Mouse (Mus musculus) spleen, embryonic (tissue): ENCODE measurements around the gene Dennd1a.

ENCODE experiments used
- CTCF ChIA-PET: fragments of 350-600 bp; sonication (Branson Sonifier 250); formaldehyde crosslinking; loops from one replicate; lab custom pipeline; 2022; lab: Charles Lee

Dennd1a gene

DNA sequence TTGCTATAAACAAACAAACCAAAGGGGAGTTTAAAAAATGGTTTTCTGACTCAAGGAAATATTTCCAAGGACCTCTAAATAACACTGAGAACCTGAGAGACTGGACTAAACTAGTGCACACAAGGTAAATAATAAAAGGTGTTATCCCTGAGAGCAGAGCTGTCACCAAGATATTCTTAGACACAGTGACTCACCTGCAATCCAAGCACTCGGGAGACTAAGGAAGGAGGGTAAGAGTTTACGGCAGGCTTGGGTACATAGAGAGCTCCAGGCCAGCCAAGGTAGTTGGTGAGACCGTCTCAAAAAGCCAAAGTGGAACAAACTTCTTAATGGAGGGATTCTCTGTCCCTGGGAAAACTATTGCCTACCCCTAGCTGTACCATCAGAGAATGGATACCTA is 118.6 kb downstream of the Dennd1a start:
- CTCF ChIA-PET = interaction anchor here (0.7 kb wide), 1 partner anchor 10 kb away, joined by 3 read pairs; no protein-coding TSS in a partner anchor

DNA sequence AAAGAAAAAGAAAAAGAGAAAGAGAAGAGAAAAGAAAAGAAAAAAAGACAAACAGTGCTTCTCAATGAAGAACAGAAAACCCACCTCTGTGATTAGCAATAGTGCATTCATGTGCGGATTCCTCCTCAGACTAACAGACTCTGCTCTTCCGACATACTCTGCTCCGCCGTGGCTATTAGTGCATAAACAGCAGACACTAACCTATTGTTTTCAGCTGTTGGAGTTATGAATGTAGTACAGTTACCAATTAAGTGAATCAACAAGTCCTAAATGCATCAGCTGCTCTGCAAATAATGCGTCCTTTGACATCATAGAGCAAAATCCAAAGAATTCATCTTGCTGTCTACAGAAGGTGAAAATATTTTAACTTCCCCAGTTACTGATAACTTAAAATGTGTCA is 121.2 kb downstream of the Dennd1a start:
- CTCF ChIA-PET = no interaction called here

DNA sequence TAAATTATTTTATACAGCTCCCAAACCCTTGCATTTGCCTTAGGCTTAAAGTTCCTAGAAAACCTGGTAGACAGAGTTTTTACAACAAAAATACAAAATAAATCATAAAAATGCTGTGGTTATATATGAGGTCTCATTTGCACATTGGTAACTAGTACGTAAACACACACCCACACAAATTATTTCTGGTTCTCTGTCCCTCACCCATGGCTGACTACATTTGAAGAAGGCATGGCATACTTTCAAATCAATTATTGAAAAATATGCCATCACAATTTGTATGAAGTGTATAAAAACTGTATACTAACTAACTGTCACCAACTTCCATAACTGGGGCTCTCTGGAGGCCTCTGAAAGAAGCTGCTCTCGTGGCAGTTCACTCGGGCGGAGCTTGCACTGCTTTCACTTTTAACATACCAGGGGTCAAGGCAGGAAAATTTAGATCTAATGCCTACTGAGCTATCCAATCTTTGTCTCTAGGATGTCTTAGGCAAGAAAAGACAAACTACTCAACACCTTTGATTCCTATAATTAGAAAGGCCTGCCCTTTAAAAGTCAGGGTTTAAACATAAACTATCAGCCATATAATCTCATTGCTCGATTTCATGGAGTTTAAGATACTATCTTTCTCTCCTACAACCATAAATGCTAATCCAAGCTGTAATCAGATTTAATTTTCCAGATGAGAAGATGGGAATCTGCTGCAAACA is 122.7 kb downstream of the Dennd1a start:
- CTCF ChIA-PET = interaction anchor here (0.7 kb wide), 1 partner anchor 12 kb away, joined by 3 read pairs; no protein-coding TSS in a partner anchor

GRCm38 (mm10) chr2:38162486-38162885 is 124.7 kb downstream of the Dennd1a start:
- CTCF ChIA-PET = no interaction called here

- CTCF ChIA-PET = no interaction called here
Measured at GRCm38 (mm10) chr2:38161484-38161883, 125.7 kb downstream of the Dennd1a start.

- CTCF ChIA-PET = no interaction called here
Measured at GRCm38 (mm10) chr2:38159736-38160135, 127.5 kb downstream of the Dennd1a start.

GRCm38 (mm10) chr2:38157002-38157401 is 130.2 kb downstream of the Dennd1a start:
- CTCF ChIA-PET = no interaction called here

DNA sequence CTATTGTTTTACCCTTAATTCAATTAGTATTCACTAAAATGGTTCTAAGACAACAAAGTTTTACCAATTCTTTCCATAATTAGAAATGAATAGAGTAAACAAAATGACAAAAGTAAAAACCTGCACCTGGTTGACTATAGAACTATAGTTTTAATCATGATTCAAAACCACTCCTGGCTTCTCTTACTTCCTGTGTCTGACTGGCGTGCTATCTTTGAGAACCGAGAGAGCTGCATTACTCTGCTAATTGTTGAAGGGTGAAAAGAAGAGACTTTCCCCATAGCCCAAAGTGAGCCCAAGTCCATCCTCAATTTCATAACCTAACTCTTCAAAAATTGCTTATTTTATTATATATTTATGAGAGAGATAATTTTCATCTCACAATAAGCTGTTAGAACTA is 131.2 kb downstream of the Dennd1a start:
- CTCF ChIA-PET = no interaction called here

DNA sequence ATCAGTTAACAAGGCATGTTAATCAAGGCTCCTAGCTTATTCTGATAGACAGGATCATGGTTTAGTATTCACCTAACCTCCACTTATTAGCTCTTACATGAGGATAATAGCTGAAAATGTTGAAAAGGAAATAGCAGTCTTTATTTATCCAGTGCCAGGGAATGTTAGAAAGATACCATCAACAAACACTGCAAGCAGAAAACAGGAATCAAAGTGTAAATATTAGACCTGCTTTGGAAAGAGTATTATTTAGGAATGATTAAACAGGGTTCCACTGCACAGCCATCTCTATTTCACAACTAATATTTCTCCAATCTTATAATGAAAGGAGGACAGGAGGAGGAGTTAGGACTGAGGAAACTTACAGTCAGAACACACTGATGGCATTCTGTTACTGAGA is 142.4 kb downstream of the Dennd1a start:
- CTCF ChIA-PET = interaction anchor here (0.6 kb wide), 1 partner anchor 7 kb away, joined by 14 read pairs; no protein-coding TSS in a partner anchor

DNA sequence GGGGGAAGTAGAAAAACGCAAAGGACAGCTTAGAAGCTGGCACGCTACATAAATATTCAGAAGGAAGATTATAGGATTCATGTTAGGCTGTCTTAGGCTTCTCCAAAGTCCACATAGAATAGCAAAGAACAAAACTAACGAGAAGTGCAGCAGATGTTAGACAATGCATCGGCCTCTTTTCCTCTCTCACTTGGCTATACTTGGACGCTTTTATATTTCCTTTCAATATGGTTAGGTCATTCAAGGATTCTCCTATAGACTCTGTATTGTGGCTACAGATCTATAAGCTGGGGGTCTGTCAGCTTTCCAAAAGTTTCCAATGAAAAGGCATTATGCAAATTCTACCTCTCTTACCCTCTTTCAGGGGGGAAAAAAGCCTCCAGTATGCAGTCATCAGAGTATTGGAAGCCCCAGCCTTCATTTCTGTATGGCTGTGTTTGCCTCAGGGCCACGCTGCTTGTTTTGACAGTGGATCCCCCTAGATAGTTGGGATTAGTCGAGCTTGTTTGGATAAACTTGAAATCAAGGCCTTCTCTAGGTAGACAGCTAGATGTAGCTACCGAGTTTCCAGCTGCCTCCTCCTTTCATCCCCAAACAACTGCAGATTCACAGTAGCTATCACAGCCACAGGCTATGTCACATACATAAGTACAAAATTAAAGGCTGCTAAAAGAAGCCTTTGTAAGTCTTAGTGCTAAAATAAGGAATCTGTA is 143.0 kb downstream of the Dennd1a start:
- CTCF ChIA-PET = interaction anchor here (0.6 to 0.7 kb wide), 2 partner anchors 8 to 112 kb away, joined by 4 to 14 read pairs; no protein-coding TSS in a partner anchor

GRCm38 (mm10) chr2:38142905-38143304 is 144.3 kb downstream of the Dennd1a start:
- CTCF ChIA-PET = no interaction called here

DNA sequence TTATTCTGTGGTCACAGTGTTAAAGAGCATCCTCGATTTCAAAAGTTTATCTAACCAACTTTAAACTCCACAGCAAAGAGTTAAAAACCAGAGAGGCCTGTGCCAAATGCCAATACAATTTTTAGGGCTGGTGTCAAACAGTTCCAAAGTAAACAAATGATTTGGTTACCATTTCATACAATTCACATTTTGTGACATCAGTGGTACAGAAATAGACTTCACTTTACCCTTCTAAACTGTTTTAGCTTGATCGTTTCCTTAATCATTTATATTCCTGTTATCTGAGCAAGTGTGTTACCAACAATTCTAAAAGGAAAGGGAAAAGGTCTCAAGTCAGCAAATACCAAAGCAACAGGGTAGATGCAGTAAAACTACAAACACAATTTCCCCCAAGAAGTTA is 145.0 kb downstream of the Dennd1a start:
- CTCF ChIA-PET = no interaction called here

DNA sequence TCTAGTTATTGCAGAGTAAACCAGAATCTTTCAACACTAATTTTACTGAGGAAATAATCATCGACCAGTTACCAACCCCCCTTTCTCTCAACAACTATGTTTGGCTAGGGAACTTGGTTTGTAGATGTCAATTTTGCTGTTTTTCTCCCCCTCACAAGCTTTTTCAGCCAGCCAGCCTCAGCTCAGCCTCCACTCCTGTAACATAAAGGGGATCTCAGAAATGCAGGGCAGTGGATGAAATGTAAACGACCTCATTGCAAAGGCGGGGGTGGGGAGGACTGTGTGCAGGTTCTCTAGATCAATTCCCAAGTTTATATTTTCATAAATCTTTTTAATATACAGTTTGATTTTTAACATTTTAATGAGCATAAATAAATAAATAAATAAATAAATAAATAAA is 147.7 kb downstream of the Dennd1a start:
- CTCF ChIA-PET = no interaction called here

GRCm38 (mm10) chr2:38137086-38137485 is 150.1 kb downstream of the Dennd1a start:
- CTCF ChIA-PET = no interaction called here

GRCm38 (mm10) chr2:38135427-38135826 is 151.8 kb downstream of the Dennd1a start:
- CTCF ChIA-PET = no interaction called here

DNA sequence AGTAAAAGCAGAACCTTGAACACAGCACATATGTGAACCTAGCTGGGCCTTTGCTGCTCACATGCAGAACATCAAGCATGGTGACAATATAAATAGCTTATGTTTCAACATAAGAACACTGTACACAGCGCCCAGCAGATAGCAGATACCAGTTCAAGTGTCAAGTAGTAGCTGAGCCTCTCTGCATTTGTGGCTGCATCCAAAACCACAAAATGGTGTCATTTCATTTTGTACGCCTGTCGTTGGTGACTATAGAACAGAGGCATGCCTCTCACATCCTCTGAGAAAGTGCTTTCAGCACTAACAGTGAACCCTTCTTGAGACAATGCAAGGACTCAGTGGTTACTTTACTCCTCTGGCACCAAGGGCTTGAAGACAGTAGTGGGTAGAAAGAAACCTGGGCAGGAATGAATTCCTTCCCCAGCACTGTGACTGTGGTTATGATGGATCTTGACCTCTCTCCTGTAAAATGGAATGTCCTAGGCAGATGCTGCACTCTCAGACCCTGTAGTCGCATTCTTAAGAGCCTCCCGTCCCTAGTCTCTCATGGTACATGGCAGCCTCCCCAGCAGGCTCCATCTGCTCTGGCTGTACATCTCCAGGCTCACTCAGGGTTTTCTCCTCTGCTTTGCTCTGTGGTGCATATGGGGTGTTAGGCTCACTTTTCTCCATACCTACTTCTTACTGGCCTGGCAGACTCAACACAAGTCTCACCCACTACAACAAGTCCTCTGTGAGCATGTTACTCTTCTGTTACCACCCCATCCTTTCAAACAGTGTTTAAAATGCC is 154.0 kb downstream of the Dennd1a start:
- CTCF ChIA-PET = no interaction called here

DNA sequence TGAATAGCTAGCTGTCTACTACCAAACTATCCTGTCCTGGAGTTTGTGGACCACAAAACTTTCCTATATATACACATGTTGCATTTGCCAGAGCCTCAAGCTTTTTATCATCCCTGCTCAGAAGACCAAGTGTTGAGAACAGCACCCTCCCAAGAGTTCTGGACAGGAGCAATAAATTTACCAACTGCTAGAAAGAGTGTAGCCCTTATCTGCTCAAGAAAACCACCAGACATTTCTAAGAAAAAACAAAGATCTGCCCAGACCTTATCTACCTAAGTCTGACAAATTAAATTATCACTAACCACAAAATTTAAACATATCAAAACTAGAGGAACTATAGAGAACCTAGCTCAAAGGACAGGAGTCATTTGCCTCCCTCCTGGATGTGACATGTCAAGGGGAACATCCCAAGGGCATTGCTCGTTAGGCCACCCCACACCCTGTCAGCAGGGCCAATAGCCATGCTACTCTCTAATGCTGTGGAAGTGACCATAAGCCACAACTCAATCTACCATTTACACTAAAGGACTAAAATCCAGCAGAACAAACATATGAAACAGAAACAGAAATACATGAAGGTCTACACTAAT is 154.9 kb downstream of the Dennd1a start:
- CTCF ChIA-PET = no interaction called here

DNA sequence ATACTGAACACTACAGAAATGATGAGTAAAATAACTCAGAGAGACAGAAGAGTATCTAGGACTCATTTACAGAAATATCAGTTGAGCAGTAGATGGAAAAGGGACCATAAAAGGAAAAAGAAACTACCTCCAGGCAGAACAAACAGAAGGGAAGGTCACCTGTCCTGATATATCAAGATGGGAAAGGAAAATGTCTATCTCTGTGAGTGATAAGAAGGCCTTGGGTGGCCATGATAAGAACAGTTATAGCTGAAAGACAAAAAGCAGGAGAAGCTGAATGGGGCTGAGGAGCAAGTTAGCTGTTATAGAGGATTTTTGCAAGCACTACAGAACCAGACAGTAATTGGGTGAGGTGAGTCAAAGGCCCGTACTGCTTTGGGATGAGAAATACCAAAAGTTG is 155.7 kb downstream of the Dennd1a start:
- CTCF ChIA-PET = interaction anchor here (0.5 kb wide), 1 partner anchor 666 kb away, joined by 6 read pairs; no protein-coding TSS in a partner anchor

DNA sequence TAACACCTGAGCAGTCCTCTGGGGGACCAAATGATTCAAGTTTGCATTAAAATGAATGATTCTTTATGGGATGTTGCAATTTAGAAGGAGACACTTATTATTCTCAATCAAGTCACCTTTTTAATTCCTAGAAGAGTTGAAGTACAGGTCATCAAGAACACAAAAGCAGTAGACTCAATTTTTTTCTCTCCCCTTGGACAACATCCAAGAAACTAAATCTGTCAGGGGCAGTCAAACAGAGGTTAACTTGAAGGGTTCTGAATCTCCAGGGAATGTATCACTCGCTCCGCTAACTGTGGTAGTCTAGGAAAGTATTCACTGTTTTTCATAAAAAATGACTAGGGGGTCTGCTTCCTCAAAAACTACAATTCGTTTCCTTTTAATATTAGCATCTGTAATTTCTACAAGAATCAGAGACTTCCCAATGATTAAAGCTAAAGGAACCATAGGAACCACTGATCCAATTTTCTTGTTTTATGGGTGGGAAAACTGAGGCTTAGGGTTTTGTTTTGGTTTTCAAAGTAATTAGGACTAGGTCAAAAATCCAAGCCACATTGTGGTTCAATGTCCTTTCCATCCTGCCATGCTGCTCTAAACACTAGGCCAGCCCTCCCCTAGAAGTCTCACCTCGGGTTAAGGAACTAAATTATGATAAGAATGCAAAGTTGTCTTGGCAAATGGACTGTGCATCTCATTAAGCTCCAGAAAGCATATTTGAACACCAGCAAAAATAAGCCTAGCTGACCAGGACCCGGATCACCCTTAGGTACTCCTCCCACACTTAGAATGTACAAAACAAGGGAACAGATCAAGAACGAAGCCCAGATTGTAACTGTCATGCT is 157.0 kb downstream of the Dennd1a start:
- CTCF ChIA-PET = no interaction called here

DNA sequence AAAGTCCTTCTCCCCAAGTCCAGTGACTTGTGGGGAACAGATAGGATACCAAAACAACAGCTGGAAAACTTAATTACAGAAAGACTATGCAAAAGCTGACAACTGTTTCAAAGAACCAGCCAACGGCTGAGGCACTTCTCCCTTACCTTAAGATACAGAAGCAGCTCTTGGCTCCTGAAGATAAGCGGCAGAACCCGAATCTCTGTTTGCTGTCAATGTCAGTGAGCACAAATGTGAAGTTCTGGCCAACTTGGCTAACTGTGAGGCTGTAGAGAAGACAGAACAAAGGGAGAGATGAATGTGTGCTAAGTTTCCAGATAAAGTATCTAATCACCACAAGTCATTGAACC is 160.8 kb downstream of the Dennd1a start:
- CTCF ChIA-PET = interaction anchor here (0.8 kb wide), 1 partner anchor 282 kb away, joined by 3 read pairs; no protein-coding TSS in a partner anchor
